Mouse (Mus musculus): ENCODE measurements around the gene Tbx6. TPM values are rescaled to one million over a fixed set of nuclear protein-coding genes. Genes with fewer than 3 reads are reported as not detected.

The Tbx6 gene
- polyA plus RNA-seq, 1 experiment from 2014 or later = 0.29 TPM

DNA sequence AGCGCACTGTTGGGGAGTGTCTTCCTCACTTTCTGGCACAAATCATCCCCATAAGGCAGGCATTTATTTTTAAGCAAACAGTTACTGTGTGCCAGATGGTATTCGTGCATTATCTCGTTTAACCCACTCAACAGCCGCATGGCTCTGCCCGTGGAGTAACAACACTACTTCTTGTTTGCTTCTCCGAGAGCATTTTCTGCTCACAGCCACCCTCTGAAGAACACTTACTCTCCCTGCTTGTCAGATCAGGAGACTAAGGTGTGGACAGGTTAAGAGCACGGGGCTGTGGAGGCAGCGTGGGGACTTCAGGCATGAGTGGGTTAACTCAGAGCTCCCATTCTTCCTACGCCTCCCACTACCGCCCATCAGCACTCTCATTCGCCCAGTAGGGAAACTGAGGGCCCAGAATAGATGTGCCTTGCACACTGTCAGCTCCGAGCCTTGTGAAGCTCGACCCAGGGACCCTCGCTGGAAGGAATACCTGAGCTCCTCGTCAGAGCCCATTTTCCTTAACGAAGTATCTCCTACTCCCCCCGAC lies 18.7 kb upstream of the Tbx6 start:
- H3K36me3 ChIP-seq (replicated peaks; ENCODE audit: insufficient read depth, low read length) = peaks cover 40% of the 10 kb centered on the region
- no peak for TF ChIP-seq EP300 (IDR thresholded peaks at IDR 0.05; ENCODE audit: low read depth)
- TF ChIP-seq CTCF (IDR thresholded peaks at IDR 0.05; ENCODE audit: low read depth) = no peak
- H3K4me1 ChIP-seq (ENCODE audit: insufficient read depth) = peaks cover 40% of the 10 kb centered on the region
- DNase-seq (no peak), ATAC-seq (no peak)
- H3K9ac ChIP-seq (replicated peaks) = no peak overlapping the region
- 62% methylated on average over 17 of the region's 17 CpGs for WGBS (ENCODE audit: insufficient replicate concordance)
- 0 out of 2 replicates have a peak overlapping the region, but pooled peaks have one; percentile 40 for H3K27ac ChIP-seq (ENCODE audit: low read depth)
- H3K4me2 ChIP-seq (ENCODE audit: low read depth, low read length) = no peak overlapping the region
- H3K4me3 ChIP-seq (ENCODE audit: low read depth, low read length) = no peak overlapping the region
- no peaks in the 10 kb centered on the region for H3K27me3 ChIP-seq (ENCODE audit: insufficient read depth, low read length)
- H3K9me3 ChIP-seq (ENCODE audit: low read length) = no peaks in the 10 kb centered on the region

DNA sequence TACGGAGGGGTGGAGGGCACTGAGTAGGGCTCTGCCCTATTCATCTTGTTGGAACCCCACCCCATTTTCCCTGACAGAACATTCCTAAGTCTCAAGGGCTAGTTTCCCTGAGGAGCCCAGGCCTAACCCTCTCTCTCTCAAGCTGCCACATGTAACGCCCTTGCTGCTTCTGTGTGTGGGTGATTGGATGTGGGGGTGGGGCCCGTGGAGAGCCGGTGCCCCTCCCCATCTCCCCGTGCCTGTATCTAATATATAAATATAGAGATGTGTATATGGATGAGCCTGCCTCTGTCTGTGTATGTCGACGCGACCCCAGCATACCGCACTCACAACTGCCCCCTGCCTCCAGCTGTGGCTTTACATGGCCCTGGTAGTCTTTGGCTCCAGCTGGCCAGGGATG lies 15.7 kb upstream of the Tbx6 start:
- Histone ChIP-seq H3K9ac (replicated peaks) (no peak overlapping the region), H3K9me3 (ENCODE audit: low read length) (no peaks in the 10 kb centered on the region), H3K4me3 (ENCODE audit: low read depth, low read length) (no peak overlapping the region), H3K4me2 (ENCODE audit: low read depth, low read length) (no peak overlapping the region), H3K36me3 (replicated peaks; ENCODE audit: insufficient read depth, low read length) (peaks cover 56% of the 10 kb centered on the region), H3K4me1 (ENCODE audit: insufficient read depth) (peaks cover 28% of the 10 kb centered on the region), H3K27ac (ENCODE audit: low read depth) (no peak overlapping the region), H3K27me3 (ENCODE audit: insufficient read depth, low read length) (no peaks in the 10 kb centered on the region)
- TF ChIP-seq EP300 (IDR thresholded peaks at IDR 0.05; ENCODE audit: low read depth) = no peak
- no peak for TF ChIP-seq CTCF (IDR thresholded peaks at IDR 0.05; ENCODE audit: low read depth)
- 68% methylated on average over 9 of the region's 9 CpGs for WGBS (ENCODE audit: insufficient replicate concordance)
- ATAC-seq = peak; percentile 24; the same call in 1 of the 2 replicates
- no peak for DNase-seq

DNA sequence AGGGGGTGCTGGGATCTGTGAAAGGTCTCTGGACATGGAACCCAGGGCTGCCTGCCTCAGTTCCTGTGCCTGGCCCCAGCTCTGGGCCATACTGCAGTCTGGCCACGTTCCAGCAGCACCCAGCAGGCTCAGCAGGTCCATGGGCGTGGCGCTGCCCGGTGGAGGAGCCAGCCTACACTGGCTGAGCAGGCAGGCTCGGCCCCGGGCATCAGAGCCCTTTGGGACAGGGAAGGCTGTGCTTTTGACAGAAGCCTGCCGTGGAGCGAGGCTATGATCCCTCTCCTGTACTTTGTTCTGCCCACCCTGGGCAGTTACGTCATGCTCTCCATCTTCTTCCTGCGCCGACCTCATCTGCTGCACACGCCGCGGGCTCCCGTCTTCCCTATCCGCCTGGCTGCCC lies 15.1 kb upstream of the Tbx6 start, which contains the start of gene Gdpd3:
TSS of gene Gdpd3 (plus strand) at position 134 of the 400 bp plus-strand sequence.
- Histone ChIP-seq H3K9me3 (ENCODE audit: low read length) (no peaks in the 10 kb centered on the region), H3K27ac (ENCODE audit: low read depth) (no peak within 1 kb of the TSS), H3K27me3 (ENCODE audit: insufficient read depth, low read length) (no peaks in the 10 kb centered on the region), H3K36me3 (replicated peaks; ENCODE audit: insufficient read depth, low read length) (peaks cover 59% of the 10 kb centered on the region), H3K4me2 (ENCODE audit: low read depth, low read length) (no peak within 1 kb of the TSS), H3K9ac (replicated peaks) (no peak within 1 kb of the TSS), H3K4me3 (ENCODE audit: low read depth, low read length) (no peak within 1 kb of the TSS), H3K4me1 (ENCODE audit: insufficient read depth) (peaks cover 23% of the 10 kb centered on the region)
- 78% methylated on average over 16 of the region's 16 CpGs for WGBS (ENCODE audit: insufficient replicate concordance)
- ATAC-seq (no peak), DNase-seq (peak; percentile 57)
- no peak for TF ChIP-seq CTCF (IDR thresholded peaks at IDR 0.05; ENCODE audit: low read depth)
- no peak for TF ChIP-seq EP300 (IDR thresholded peaks at IDR 0.05; ENCODE audit: low read depth)

DNA sequence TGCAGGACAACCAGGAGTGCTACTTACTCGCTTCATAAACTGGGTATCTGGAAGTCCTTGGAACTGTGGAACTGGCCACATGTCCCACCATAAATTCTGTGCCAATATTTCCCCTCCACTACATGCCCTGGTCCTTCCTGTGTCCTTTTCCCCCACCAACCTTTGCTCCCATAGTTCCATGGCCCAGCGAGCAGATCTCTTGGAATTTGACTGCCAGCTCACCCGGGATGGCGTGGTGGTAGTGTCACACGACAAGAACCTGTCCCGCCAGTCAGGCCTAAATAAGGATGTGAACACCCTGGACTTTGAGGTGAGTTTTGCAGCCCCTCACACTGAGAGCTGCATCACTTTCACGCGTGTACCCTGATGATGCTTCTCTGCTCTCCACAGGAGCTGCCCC lies 14.3 kb upstream of the Tbx6 start:
- Histone ChIP-seq H3K4me1 (ENCODE audit: insufficient read depth) (peaks cover 15% of the 10 kb centered on the region), H3K27ac (ENCODE audit: low read depth) (no peak overlapping the region), H3K9ac (replicated peaks) (no peak overlapping the region), H3K4me2 (ENCODE audit: low read depth, low read length) (no peak overlapping the region), H3K27me3 (ENCODE audit: insufficient read depth, low read length) (no peaks in the 10 kb centered on the region), H3K9me3 (ENCODE audit: low read length) (no peaks in the 10 kb centered on the region), H3K4me3 (ENCODE audit: low read depth, low read length) (no peak overlapping the region), H3K36me3 (replicated peaks; ENCODE audit: insufficient read depth, low read length) (peaks cover 60% of the 10 kb centered on the region)
- no peak for ATAC-seq
- TF ChIP-seq CTCF (IDR thresholded peaks at IDR 0.05; ENCODE audit: low read depth) (no peak), EP300 (IDR thresholded peaks at IDR 0.05; ENCODE audit: low read depth) (no peak)
- WGBS (ENCODE audit: insufficient replicate concordance) = 89% methylated on average over 8 of the region's 8 CpGs
- DNase-seq = no peak

DNA sequence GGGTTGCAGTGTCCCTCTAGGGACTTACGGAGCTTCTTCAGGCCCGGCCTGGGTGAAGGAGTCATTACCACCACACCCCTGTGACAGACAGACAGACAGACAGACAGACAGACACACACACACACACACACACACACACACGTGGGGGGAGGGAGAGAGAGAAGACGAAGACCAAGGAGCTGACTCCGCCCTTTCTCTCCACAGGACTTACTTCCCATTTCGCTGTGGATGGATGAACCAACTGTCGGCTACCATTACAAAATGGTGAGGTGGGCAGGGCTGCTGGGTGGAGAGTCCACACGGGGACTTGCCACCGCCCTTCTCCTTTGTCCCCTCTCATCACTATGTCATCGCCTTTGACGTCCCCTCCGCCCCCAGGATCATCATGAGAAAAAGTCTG lies 10.5 kb upstream of the Tbx6 start:
- Histone ChIP-seq H3K4me3 (ENCODE audit: low read depth, low read length) (no peak overlapping the region), H3K4me1 (ENCODE audit: insufficient read depth) (peaks cover 12% of the 10 kb centered on the region), H3K9ac (replicated peaks) (no peak overlapping the region), H3K27me3 (ENCODE audit: insufficient read depth, low read length) (no peaks in the 10 kb centered on the region), H3K9me3 (ENCODE audit: low read length) (no peaks in the 10 kb centered on the region), H3K27ac (ENCODE audit: low read depth) (0 out of 2 replicates have a peak overlapping the region, but pooled peaks have one; percentile 16), H3K36me3 (replicated peaks; ENCODE audit: insufficient read depth, low read length) (peaks cover 35% of the 10 kb centered on the region), H3K4me2 (ENCODE audit: low read depth, low read length) (peak overlapping the region; percentile 16; the same call in 1 of the 2 replicates)
- 60% methylated on average over 12 of the region's 12 CpGs for WGBS (ENCODE audit: insufficient replicate concordance)
- TF ChIP-seq EP300 (IDR thresholded peaks at IDR 0.05; ENCODE audit: low read depth) = no peak
- TF ChIP-seq CTCF (IDR thresholded peaks at IDR 0.05; ENCODE audit: low read depth) = no peak
- DNase-seq = no peak
- 0 out of 2 replicates have a peak, but pooled peaks have one; percentile 28 for ATAC-seq

DNA sequence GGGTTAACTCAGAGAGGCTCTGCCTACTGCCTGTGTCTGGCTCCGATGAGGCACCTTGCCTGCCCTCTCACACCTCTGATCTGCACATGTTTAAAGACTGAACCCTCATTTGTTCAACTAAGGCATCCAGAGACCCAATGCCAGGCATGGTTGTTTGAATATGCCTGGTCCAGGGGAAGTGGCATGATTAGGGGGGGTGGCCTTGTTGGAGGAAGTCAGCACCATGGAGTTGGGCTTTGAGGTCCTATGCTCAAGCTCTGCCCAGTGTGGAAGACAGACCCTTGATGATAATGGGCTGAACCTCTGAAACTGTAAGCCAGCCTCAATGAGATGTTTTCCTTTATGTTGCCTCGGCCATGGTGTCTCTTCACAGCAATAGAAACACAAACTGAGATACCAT lies 7.9 kb upstream of the Tbx6 start:
- no peak overlapping the region for H3K4me3 ChIP-seq (ENCODE audit: low read depth, low read length)
- no peak for TF ChIP-seq EP300 (IDR thresholded peaks at IDR 0.05; ENCODE audit: low read depth)
- no peak for TF ChIP-seq CTCF (IDR thresholded peaks at IDR 0.05; ENCODE audit: low read depth)
- no peak overlapping the region for H3K27ac ChIP-seq (ENCODE audit: low read depth)
- DNase-seq = no peak
- no peak overlapping the region for H3K4me2 ChIP-seq (ENCODE audit: low read depth, low read length)
- ATAC-seq = no peak
- H3K27me3 ChIP-seq (ENCODE audit: insufficient read depth, low read length) = no peaks in the 10 kb centered on the region
- H3K4me1 ChIP-seq (ENCODE audit: insufficient read depth) = peaks cover 28% of the 10 kb centered on the region
- H3K36me3 ChIP-seq (replicated peaks; ENCODE audit: insufficient read depth, low read length) = peaks cover 18% of the 10 kb centered on the region
- no peaks in the 10 kb centered on the region for H3K9me3 ChIP-seq (ENCODE audit: low read length)
- no peak overlapping the region for H3K9ac ChIP-seq (replicated peaks)
- WGBS (ENCODE audit: insufficient replicate concordance) = 65% methylated on average over 2 of the region's 2 CpGs

Data from liver, postnatal 0 days (tissue).